Mouse (Mus musculus): Measurements from ENCODE around the gene Zfp800.

- TF ChIP-seq CTCF (IDR thresholded peaks at IDR 0.05; ENCODE audit: borderline replicate concordance, control insufficient read depth, extremely low read depth, insufficient read depth, low read length, poor library complexity) (no peak), POLR2A (IDR thresholded peaks at IDR 0.05; ENCODE audit: control insufficient read depth, extremely low read depth, insufficient read depth, low read length, poor library complexity) (no peak)
These were observed 13.4 kb upstream of the Zfp800 start for GRCm38 (mm10) chr6:28411236-28411635.
